Mouse (Mus musculus) frontal cortex, postnatal 25 days (tissue): ENCODE measurements around the gene Lgals3.
A peak's percentile ranks its signal among the peaks of the same experiment; 100 is the strongest.

Experiments
- DNase-seq, 2 experiments: peaks; one replicate each; pipeline ENCODE4 v3.0.0; 2022; ENCODE audit warnings: low spot score in 2 of 2

Lgals3 gene

DNA sequence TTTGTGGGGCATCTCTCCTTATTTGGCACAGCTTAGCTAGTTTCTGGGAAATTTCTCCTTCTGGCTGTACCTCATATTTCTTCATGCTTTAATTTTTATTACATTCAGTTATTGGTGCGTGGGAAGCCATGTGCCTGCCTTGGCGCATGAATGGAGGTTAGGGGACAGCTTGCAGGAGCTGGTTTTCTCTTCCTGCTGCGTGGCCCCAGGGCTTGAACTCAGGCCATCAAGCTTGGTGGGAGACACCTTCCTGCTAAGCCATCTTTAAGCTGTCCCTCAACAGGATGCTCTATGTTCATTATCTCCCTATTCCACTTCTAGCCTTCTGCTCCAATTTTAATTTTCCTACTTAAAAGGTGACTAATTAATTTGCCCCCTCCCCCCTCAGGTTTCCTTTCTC is 3.2 kb downstream of the Lgals3 start:
- no peak for DNase-seq

- DNase-seq, result no peak
These were observed 4.1 kb downstream of the Lgals3 start for GRCm38 (mm10) chr14:47371689-47372088.

DNA sequence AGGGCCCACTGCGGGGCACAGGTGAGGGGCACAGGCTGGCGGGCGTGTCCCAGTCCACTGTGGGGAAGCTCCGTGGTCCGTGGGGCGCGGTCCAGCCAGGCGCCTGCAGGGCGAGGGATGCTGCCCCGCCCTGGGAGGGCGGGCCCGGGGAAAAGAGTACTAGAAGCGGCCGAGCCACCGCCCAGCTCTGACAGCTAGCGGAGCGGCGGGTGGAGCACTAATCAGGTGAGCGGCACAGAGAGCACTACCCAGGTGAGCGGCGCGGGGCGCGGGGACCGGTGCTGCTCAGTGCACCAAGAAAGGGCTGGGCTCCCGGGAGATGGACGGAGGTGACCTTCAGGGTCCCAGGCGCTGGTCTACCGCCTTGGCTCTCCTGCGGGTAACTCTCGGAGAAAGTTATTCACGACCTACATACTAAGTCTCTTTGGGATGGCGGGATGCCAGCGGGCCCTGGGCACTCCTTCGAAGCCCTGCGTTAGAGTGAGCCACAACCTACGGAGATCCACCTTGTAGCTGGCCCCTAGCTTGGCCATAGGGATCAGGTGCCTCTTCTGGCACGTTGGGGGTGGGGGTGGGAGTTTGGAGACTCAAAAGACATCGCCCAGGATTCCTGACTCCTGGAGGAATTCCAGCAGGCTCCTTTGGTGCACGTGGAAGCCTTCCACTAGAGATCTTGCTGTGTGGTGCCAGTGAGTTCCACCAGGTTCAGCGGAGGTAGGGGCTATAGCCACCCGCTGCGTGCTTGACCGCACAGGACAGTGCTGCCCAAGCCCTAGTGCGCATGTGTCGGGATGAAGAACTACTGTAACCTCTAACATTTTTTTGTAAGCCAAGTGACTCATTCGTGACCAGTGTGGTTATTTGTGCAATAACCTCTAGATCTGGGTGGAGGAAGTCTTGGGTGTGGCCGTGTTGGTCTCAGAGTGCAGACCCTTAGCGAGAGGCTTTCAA is 6.5 kb downstream of the Lgals3 start:
- DNase-seq, result no peak

DNA sequence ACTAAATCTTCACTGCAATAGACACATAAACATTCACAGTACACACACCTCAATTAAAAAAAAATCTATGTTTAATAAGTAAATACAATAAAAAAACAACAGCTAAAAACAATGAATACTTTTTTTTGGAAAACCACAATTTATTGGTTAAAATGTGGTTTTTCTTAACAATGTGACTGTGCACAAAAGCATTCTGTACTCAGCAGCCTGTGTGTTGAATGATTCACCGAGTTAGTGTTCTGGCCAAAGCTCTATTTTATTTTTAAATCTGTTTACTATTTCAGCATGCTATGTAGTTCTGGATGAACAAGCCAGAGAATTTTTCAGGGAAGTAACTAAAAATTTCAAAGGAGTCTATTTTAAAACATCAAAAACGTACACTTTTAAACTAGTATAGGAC is 9.0 kb downstream of the Lgals3 start:
- DNase-seq, result no peak

DNA sequence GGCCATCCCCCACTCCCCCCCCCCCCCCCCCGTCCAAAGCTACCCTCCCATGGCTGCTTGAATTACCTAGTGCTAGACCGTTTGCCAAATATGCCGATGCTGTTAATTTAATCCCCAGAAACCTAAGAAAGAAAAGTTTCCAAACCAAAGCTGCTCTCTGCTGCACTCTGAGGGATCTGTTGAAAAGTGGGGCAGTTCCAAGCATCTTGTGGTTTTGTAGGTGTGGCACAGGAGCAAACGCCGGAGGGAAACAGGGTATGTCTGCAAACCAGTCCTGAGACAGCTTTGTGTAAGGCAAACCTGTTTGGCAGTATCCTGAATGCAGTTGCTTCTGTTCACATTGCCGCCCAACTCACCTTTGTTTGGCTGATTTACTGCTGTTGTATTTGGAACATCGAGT is 10.8 kb downstream of the Lgals3 start:
- DNase-seq, result no peak

DNA sequence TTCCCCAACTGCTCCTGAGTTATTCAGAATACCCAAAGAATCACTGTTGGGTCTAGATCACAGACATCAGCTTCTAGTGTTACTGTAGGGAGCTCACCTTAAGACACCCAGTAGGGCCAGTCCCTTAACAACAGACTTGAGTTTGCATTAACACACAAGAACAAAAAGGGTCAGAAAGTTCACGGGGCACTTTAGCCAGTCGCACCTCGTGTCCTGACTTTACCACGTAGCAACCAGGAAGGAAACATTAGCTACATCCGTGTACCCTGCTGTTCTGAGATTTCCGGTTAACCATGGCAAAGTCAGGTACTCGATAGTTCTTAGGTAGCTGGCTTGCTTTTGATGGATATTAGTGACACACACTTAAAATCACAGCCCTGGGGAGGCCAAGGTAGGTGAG is 16.4 kb downstream of the Lgals3 start:
- no peak for DNase-seq

- DNase-seq, result no peak
These were observed 17.1 kb downstream of the Lgals3 start for GRCm38 (mm10) chr14:47384653-47385052.

GRCm38 (mm10) chr14:47386125-47386524 is 18.6 kb downstream of the Lgals3 start:
- DNase-seq, result no peak

DNA sequence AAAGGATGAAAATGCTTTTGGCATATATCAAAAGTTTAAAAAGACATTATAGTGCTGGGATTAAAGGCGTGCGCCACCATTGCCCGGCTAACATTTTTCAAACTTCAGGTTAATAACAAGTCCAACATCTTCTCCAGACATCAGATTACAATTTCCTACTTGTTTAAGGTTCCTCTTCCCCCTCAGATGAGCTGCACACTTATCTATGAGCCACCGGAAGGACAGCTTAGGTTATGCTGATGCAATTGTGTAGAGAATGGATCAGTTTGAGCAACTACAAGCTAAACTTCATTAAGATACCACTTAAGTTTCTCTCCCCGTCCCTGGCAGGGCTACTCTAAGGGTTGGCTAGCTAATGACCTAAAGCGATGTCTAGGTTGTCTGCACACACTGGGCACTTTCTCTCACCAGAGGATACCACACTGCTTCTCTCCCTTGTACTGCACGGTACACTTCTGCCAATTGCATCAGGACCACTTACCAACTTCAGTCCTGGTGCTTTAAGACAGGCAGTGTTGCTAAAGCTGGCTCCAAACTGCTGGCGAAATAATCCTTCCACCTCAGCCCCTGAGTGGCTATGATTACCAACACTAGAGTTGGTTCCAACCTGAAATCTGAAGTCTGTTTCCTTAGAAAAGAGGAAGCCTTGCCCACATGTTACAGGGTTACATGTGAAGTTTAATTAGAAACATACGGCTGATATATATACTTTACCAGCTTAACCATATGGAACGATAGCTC is 26.0 kb downstream of the Lgals3 start:
- no peak for DNase-seq

DNA sequence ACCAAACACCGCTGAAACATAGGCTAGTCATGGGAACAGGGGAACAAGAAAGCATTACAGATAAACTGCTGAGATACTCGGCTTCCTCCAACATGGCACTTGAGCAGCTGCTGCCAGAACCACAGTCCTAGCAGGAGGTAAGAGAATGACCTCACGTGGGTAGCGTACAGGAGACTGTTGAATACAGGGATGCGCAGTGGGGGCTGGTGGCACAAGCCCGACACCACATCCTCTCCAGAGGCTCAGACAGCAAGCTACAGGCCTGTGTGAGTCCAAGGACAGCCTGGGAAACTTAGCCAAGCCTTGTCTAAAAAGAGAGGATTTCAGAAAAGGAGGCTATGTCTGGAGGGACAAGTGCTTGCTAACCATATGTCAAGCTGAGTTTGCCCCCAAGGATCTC is 27.5 kb downstream of the Lgals3 start:
- no peak for DNase-seq

DNA sequence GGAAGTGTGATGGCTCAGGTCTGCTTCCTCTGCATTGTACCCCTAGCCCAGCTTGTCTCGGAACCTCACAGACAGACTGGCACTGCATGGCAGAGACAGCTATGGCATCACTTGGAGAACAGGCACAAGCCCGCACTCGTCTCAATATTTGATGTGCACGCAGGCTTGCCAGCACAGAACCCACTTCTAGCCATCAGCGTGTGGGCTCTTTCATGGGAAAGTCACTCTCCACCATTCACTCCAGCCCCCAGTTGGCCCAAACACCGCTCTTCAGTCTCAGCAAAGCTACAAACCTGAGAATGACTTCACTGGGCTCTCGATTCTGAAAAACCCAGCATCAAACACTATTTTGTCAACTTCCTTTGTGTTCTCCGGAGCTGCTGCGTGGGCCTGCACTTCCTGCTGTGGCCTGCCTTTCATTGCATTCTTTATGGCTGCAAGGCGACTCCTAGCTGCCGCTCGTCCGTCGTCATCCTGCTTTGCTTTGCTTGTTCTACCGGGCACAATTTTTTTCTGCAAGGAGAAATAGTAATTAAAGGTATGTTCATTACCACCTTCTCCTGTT is 28.0 kb downstream of the Lgals3 start:
- DNase-seq, result no peak

DNA sequence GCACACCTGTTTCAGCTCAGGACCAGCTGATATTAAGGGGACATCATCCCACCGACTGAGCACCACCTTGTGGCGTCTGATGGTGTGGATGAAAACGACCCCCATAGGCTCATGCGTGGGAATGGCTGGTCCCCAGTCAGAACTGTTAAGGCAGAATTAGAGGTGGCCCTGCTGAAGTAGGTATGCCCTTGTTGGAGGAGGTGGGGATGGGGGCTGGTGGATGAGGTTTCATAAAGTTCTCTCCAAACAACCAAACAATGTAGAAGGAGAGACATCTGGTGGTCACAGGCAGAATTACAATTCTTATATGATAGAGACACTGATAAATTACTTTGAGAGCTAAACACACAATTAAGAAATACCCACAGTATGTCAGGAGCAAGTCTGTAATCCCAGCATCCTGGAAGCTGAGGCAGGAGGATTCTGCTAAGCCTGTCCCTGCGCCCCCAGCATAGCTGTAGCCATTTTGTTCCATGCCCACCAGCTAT is 28.7 kb downstream of the Lgals3 start:
- no peak for DNase-seq

- DNase-seq, result no peak
These were observed 35.2 kb downstream of the Lgals3 start for GRCm38 (mm10) chr14:47402735-47403134.

- DNase-seq, result no peak
These were observed 38.4 kb downstream of the Lgals3 start for GRCm38 (mm10) chr14:47406000-47406399.

GRCm38 (mm10) chr14:47417346-47417745 is 49.8 kb downstream of the Lgals3 start:
- no peak for DNase-seq

GRCm38 (mm10) chr14:47417775-47418665 is 50.5 kb downstream of the Lgals3 start, which contains the start of gene Dlgap5:
Gene Dlgap5, minus strand, starts transcription at chr14:47418407.
- peak; percentile 72 to 82 for DNase-seq

GRCm38 (mm10) chr14:47418666-47418991 is 51.1 kb downstream of the Lgals3 start:
- DNase-seq, result no peak

DNA sequence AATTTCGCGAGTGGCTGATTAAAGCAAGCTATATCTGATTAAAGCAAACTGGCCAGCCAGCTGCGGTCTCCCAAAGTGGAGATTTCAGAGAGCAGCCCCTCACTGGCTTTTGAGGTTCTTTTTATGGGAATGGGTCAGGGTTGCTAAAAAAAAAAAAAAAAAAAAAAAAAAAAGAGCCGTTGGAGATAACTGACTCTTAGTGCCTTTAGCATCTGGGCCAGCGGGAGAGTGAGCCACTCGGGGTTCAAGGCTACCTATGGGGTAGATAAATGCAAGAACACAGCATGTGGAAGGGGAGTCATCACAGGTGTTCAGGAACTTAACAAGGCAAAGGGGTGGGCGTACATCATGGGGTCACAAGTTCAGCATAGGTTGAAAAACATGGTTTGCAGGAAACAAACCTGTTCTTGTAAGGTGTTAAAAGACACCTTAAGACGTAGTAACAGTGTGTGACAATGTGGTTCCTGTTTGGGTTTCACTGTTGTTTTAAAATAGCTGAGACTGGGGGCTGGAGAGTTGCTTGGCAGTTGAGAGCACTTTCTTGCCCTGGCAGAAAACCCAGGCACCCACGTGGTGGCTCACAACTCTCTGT is 51.6 kb downstream of the Lgals3 start:
- DNase-seq, result no peak

DNA sequence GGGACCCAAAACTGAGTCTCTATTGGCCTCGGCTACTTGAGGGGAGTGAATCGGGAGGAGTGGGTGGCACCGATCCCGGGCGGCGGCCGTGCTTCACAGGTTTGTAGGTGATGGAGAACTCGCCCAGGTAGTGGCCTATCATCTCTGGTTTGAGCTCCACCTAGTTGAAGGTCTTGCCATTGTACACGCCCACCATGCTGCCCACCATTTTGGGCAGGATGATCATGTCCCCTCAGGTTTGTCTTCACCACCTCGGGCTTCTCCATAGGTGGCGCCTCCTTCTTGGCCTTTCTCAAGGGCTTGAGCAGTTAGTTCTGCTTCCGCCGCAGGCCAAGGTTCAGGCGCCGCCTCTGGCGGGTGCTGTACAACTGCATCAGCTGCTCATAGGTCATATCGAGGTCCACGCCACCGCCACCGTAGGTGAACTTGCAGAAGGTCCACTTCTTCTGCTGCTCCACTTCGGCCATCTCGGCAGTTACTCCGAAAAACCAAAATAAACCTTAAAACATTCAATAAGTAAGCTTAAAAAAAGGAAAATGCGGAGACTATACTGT is 52.2 kb downstream of the Lgals3 start:
- no peak for DNase-seq

DNA sequence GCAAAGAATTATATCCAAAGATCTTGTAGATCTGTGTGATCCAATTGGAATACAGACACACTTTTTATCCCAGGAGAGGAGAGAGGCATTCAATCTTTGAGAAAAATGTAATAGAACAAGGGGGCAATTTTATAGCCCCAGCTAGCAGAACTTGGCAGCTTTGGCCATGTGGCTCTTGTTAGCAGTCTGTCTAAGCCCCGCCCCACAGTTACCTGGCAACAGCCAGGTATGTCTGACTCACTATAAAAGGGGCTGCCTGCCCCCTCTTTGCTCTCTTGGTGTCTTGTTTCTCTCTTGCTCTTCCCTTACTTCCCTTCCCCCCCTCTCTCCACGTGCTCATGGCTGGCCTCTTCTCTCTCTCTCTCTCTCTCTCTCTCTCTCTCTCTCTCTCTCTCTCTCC is 54.1 kb downstream of the Lgals3 start:
- no peak for DNase-seq

- no peak for DNase-seq
These were observed 54.9 kb downstream of the Lgals3 start for GRCm38 (mm10) chr14:47422466-47422865.
